Mouse (Mus musculus): Measurements from ENCODE around the gene Atf7.

- no peak for TF ChIP-seq POLR2A (IDR thresholded peaks at IDR 0.05; ENCODE audit: extremely low read depth, insufficient read depth, low read length)
- TF ChIP-seq CTCF (IDR thresholded peaks at IDR 0.05; ENCODE audit: extremely low read depth, insufficient read depth, low read length) = no peak
Measured at GRCm38 (mm10) chr15:102619486-102619885, 5.8 kb downstream of the Atf7 start.

Data from cortical plate, adult 2 months (tissue).